Mouse (Mus musculus) lung, embryonic 15.5 days (tissue): ENCODE data around the gene Asic4. TPM values are rescaled to one million over a fixed set of nuclear protein-coding genes. Genes with fewer than 3 reads are reported as not detected.
A peak's percentile ranks its signal among the peaks of the same experiment; 100 is the strongest.

Experiments
- ATAC-seq: fragments of 200-750 bp; cut with Nextera tagmentation; 2 replicates; pipeline ENCODE4 v1.8.0; 2017; ENCODE audit warnings: moderate number of reproducible peaks, borderline replicate concordance; ENCODE audit not compliant: low FRiP score, low TSS enrichment; ENCODE audit errors: extremely low read depth
- H3K27ac ChIP-seq: fragments of 300-500 bp; sonication (generic); 2 replicates; pipeline ENCODE4 v1.5.1; 2015; ENCODE audit warnings: moderate library complexity, mild to moderate bottlenecking, inconsistent platforms
- H3K27me3 ChIP-seq: fragments of 300-500 bp; sonication (generic); 2 replicates; pipeline ENCODE4 v1.6.1; 2015; ENCODE audit warnings: inconsistent platforms
- H3K36me3 ChIP-seq: fragments of 300-500 bp; sonication (generic); 2 replicates; pipeline ENCODE4 v1.6.1; 2015; ENCODE audit warnings: inconsistent platforms
- H3K4me1 ChIP-seq: fragments of 300-500 bp; sonication (generic); 2 replicates; pipeline ENCODE4 v1.6.1; 2015; ENCODE audit warnings: inconsistent platforms
- H3K4me2 ChIP-seq: fragments of 300-500 bp; sonication (generic); 2 replicates; pipeline ENCODE4 v1.6.1; 2015; ENCODE audit warnings: inconsistent platforms, mild to moderate bottlenecking, moderate library complexity
- H3K4me3 ChIP-seq: fragments of 300-500 bp; sonication (generic); 2 replicates; pipeline ENCODE4 v1.5.1; 2015; ENCODE audit warnings: mild to moderate bottlenecking, inconsistent platforms
- H3K9ac ChIP-seq: fragments of 300-500 bp; sonication (generic); 2 replicates; pipeline ENCODE4 v1.6.1; 2015; ENCODE audit warnings: inconsistent platforms
- H3K9me3 ChIP-seq: fragments of 300-500 bp; sonication (generic); 2 replicates; pipeline ENCODE4 v1.6.1; 2016; ENCODE audit warnings: inconsistent platforms
- WGBS: fragments of 180-500 bp; shearing (Covaris S2); methylation state at CpG from one replicate; pipeline ENCODE4 v1.1.7; 2015; 5-methylcytosine and 5-hydroxymethylcytosine counted together
- polyA plus RNA-seq: library from polyadenylated mRNA; unstranded; fragments of >200 nt; fragmentation: Nextera tagmentation; extraction: Ambion mirVana; gene quantifications from 2 replicates; pipeline ENCODE4 v1.2.1, GENCODE M21; 2015

Gene Asic4
- polyA plus RNA-seq, 1 experiment from 2014 or later, result 0.26 TPM

- H3K9ac ChIP-seq, result peak within 1 kb of the TSS; percentile 99
These were observed 56.8 kb downstream of the Asic4 start, which contains the start of gene Inha for GRCm38 (mm10) chr1:75507006-75507405. Gene Inha, plus strand, starts transcription at chr1:75507077.

DNA sequence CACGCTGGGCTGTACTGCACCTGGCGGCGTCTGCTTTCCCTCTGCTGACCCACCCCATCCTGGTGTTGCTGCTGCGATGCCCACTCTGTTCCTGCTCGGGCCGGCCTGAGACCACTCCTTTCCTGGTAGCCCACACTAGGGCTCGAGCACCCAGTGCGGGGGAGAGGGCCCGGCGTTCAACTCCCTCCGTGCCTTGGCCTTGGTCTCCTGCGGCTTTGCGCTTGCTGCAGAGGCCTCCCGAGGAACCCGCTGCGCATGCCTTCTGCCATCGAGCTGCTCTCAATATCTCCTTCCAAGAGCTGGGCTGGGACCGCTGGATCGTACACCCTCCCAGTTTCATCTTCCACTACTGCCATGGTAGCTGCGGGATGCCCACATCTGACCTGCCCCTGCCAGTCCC is 59.4 kb downstream of the Asic4 start:
- no peak for ATAC-seq
- peak overlapping the region; percentile 59 for H3K27ac ChIP-seq
- 64% methylated on average over 20 of the region's 20 CpGs for WGBS
- H3K36me3 ChIP-seq, result no peaks in the 10 kb centered on the region
- H3K27me3 ChIP-seq, result no peaks in the 10 kb centered on the region
- no peak overlapping the region for H3K4me3 ChIP-seq
- no peak overlapping the region for H3K4me2 ChIP-seq
- peaks cover 34% of the 10 kb centered on the region for H3K4me1 ChIP-seq
- no peak overlapping the region for H3K9ac ChIP-seq
- H3K9me3 ChIP-seq, result no peaks in the 10 kb centered on the region

More at GRCm38 (mm10) chr1:75507006-75507405, 56.8 kb downstream of the Asic4 start, which contains the start of gene Inha:
- peaks cover 48% of the 10 kb centered on the region for H3K4me1 ChIP-seq
- WGBS, result 47% methylated on average over 10 of the region's 10 CpGs
- H3K4me3 ChIP-seq, result peak within 1 kb of the TSS; percentile 79
- H3K4me2 ChIP-seq, result peak within 1 kb of the TSS; percentile 79
- H3K27me3 ChIP-seq, result no peaks in the 10 kb centered on the region
- H3K27ac ChIP-seq, result peak within 1 kb of the TSS; percentile 98
- no peaks in the 10 kb centered on the region for H3K9me3 ChIP-seq
- no peak for ATAC-seq
- H3K36me3 ChIP-seq, result peaks cover 17% of the 10 kb centered on the region

GRCm38 (mm10) chr1:75510154-75510553 is 59.9 kb downstream of the Asic4 start:
- Histone ChIP-seq H3K4me3 (no peak overlapping the region), H3K27me3 (no peaks in the 10 kb centered on the region), H3K36me3 (no peaks in the 10 kb centered on the region), H3K4me1 (peaks cover 28% of the 10 kb centered on the region), H3K9ac (no peak overlapping the region), H3K9me3 (no peaks in the 10 kb centered on the region), H3K4me2 (no peak overlapping the region), H3K27ac (peak overlapping the region; percentile 59; the same call in 1 of the 2 replicates)
- 50% methylated on average over 5 of the region's 5 CpGs for WGBS
- no peak for ATAC-seq

GRCm38 (mm10) chr1:75511437-75512210 is 61.4 kb downstream of the Asic4 start:
- Histone ChIP-seq H3K27me3 (no peaks in the 10 kb centered on the region), H3K4me2 (no peak overlapping the region), H3K27ac (peak overlapping the region; percentile 24; the same call in 1 of the 2 replicates), H3K9ac (no peak overlapping the region), H3K4me3 (no peak overlapping the region), H3K4me1 (peaks cover 25% of the 10 kb centered on the region), H3K9me3 (no peaks in the 10 kb centered on the region), H3K36me3 (no peaks in the 10 kb centered on the region)
- 46% methylated on average over 4 of the region's 4 CpGs for WGBS
- no peak for ATAC-seq

GRCm38 (mm10) chr1:75512550-75512949 is 62.3 kb downstream of the Asic4 start:
- no peaks in the 10 kb centered on the region for H3K9me3 ChIP-seq
- H3K4me2 ChIP-seq, result no peak overlapping the region
- WGBS, result 89% methylated on average over 3 of the region's 3 CpGs
- H3K4me1 ChIP-seq, result peaks cover 17% of the 10 kb centered on the region
- no peak overlapping the region for H3K4me3 ChIP-seq
- no peaks in the 10 kb centered on the region for H3K36me3 ChIP-seq
- no peak overlapping the region for H3K27ac ChIP-seq
- ATAC-seq, result no peak
- no peak overlapping the region for H3K9ac ChIP-seq
- H3K27me3 ChIP-seq, result no peaks in the 10 kb centered on the region

DNA sequence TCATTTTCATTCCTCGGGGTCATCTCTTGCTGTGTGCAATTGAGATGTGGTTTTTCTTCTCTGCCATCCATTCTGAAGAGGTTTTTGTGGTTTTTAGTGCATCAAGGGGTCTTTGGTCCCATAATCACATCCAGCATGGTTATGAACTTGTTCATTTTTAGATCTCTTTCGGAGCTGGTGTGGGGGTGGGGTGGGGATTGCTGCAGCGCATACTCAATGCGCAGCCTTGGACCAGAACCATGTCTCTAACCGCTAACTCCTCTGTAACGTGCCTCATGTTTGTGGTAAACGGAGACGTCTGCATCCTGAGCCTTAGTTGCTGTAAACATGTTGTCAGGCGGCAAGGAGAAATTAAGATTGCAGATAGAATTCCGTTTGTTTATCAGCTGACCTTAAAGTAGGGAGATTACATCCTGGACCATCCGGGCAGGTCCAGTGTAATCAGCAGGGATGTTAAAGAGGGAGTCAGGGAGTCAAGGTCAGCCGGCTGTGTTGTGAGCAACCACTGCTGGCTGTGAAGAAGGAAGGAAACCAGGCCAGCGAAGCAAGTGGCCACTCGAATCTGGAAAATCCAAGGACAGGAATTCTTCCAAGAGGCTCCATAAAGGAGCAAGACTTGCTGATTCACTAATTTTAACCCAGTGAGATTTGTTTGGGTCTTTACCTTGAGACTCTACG is 66.6 kb downstream of the Asic4 start:
- peaks cover 28% of the 10 kb centered on the region for H3K4me1 ChIP-seq
- H3K4me2 ChIP-seq, result no peak overlapping the region
- no peak for ATAC-seq
- no peak overlapping the region for H3K9ac ChIP-seq
- H3K9me3 ChIP-seq, result no peaks in the 10 kb centered on the region
- H3K27me3 ChIP-seq, result no peaks in the 10 kb centered on the region
- no peaks in the 10 kb centered on the region for H3K36me3 ChIP-seq
- WGBS, result 58% methylated on average over 15 of the region's 15 CpGs
- H3K4me3 ChIP-seq, result no peak overlapping the region
- H3K27ac ChIP-seq, result no peak overlapping the region

GRCm38 (mm10) chr1:75517984-75518383 is 67.7 kb downstream of the Asic4 start:
- H3K4me1 ChIP-seq, result peaks cover 29% of the 10 kb centered on the region
- WGBS, result 56% methylated on average over 4 of the region's 4 CpGs
- H3K4me2 ChIP-seq, result no peak overlapping the region
- H3K4me3 ChIP-seq, result no peak overlapping the region
- no peaks in the 10 kb centered on the region for H3K36me3 ChIP-seq
- H3K27me3 ChIP-seq, result no peaks in the 10 kb centered on the region
- no peaks in the 10 kb centered on the region for H3K9me3 ChIP-seq
- peak overlapping the region; percentile 98; the same call in 1 of the 2 replicates for H3K27ac ChIP-seq
- no peak for ATAC-seq
- H3K9ac ChIP-seq, result no peak overlapping the region

GRCm38 (mm10) chr1:75518427-75518826 is 68.2 kb downstream of the Asic4 start:
- Histone ChIP-seq H3K4me3 (no peak overlapping the region), H3K27me3 (no peaks in the 10 kb centered on the region), H3K27ac (peak overlapping the region; percentile 98; the same call in 1 of the 2 replicates), H3K9ac (no peak overlapping the region), H3K36me3 (no peaks in the 10 kb centered on the region), H3K4me1 (peaks cover 29% of the 10 kb centered on the region), H3K4me2 (no peak overlapping the region), H3K9me3 (no peaks in the 10 kb centered on the region)
- 91% methylated on average over 4 of the region's 4 CpGs for WGBS
- no peak for ATAC-seq

DNA sequence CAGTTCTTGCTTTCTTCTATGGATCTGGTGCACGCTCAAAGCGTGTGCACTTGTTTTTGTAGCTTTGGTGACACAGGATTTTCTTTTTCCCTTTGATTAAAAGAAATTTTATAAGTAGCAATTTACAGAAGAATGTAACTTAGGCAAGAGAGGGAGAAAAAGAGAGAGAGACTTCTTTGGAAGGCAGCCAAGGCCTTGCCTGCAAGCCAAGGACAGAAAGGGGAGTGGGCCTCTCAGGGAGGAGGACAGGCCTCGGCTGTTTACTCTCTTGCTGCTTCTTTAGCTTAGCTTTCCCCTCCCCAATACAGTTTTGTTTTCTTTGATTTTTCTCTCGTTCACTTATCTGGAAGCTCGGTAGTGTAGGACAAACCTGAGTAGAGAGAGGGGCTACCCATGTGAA is 69.3 kb downstream of the Asic4 start:
- no peak for ATAC-seq
- Histone ChIP-seq H3K27me3 (no peaks in the 10 kb centered on the region), H3K4me1 (peaks cover 29% of the 10 kb centered on the region), H3K4me3 (no peak overlapping the region), H3K9me3 (no peaks in the 10 kb centered on the region), H3K9ac (no peak overlapping the region), H3K27ac (peak overlapping the region; percentile 98), H3K36me3 (no peaks in the 10 kb centered on the region), H3K4me2 (no peak overlapping the region)
- 29% methylated on average over 5 of the region's 5 CpGs for WGBS

DNA sequence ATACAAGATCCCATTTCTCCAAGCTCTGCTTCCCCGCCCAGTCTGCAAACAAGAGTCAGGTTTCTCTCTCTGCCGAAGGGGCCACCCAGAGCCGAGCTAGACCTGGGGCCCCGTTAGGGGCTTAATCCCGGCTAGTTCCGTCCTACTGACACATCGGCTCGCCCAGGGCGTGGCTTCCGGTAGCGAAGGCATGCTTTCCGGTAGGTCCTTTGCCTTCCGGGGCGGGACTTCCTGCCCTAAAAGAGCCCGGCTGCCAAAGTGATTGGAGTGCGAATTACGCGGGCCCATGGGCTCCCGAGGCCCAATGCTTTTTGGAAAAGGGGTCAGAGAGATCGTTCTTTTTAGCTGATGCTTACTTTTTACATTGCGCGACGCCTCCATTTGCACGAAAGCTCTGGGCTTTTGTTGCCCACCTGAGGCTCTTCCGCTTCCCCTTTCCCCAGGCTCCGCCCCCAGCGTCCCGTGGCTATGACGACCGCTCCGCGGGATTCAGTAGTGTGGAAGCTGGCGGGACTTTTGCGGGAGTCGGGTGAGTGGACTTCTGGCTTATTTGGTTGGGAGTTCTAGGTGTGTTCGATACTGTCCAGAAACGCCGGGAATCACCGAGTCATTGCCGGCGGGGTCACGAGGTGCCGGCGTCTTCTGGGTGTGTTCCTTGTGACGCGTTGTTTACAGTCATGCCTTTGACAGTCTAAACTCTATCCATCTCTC is 71.2 kb downstream of the Asic4 start, which contains the start of gene Stk11ip:
Stk11ip (plus strand) TSS at position 209 of the 711 bp plus-strand sequence.
- Histone ChIP-seq H3K36me3 (0 out of 2 replicates have a peak, but pooled peaks cover 5% of the 10 kb centered on the region), H3K9me3 (no peaks in the 10 kb centered on the region), H3K27me3 (no peaks in the 10 kb centered on the region), H3K9ac (peak within 1 kb of the TSS; percentile 58), H3K4me3 (peak within 1 kb of the TSS; percentile 69), H3K4me1 (peaks cover 29% of the 10 kb centered on the region), H3K27ac (peak within 1 kb of the TSS; percentile 98), H3K4me2 (peak within 1 kb of the TSS; percentile 59)
- under 1% methylated on average over 46 of the region's 46 CpGs for WGBS
- ATAC-seq, result peak; percentile 96
